Mouse (Mus musculus): ENCODE data around the gene Tsen54.

DNA sequence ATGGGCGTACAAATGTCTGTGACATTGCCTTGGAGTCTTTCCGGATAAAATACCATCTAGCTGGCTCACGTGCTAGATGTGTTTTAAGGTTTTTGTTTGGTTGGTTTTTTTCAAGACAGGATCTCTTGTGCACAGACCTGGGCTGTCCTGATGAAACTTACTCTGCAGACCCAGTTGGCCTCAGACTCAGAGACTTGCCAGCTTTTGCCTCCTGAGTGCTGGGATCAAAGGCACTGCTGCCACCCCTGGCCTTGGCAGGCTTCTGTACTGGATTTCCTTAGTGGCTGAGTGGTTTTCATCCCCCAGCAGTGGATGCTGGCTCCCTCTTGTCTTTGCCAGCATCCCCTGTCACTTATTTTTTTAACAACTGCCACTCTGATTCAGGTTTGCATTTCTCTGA is 45.6 kb upstream of the Tsen54 start:
- no peak for TF ChIP-seq POLR2A (IDR thresholded peaks at IDR 0.05; ENCODE audit: insufficient read depth, low read depth, low read length)
- no peak for TF ChIP-seq CTCF (IDR thresholded peaks at IDR 0.05; ENCODE audit: insufficient read depth, low read depth, low read length)

All from olfactory bulb, adult 2 months (tissue).